Mouse (Mus musculus) stomach, postnatal 0 days (tissue): ENCODE results near the gene Trpm8.

Experiments
- CTCF ChIP-seq: IDR thresholded peaks from 2 replicates; pipeline ENCODE4 v1.5.1; 2016; ENCODE audit warnings: antibody characterized with exemption, low read depth, mild to moderate bottlenecking, moderate library complexity
- EP300 ChIP-seq: optimal IDR thresholded peaks from 2 replicates; pipeline ENCODE3; 2016; ENCODE audit warnings: antibody characterized with exemption

DNA sequence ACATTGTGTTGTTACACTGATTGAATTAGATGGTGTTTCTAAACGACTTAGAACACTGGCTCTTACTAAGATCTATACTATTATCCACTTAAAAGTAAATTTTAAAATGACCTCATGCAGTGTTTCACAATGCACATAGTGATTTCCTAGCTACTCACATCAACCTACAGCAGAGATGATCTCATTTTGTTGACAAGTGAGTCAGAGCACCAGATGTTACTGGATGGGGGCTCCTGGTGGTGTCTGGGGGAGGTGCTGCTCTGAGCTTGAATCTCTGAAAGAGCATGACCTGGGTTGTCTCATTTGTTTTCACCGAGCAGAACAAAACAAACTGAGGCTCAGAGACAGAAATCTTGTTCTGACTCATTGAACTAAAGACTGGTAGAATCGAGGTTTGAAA is 68.1 kb downstream of the Trpm8 start:
- TF ChIP-seq CTCF (peak; percentile 23), EP300 (no peak)
